Mouse (Mus musculus): ENCODE measurements around the gene Hyou1. TPM values are rescaled to one million over a fixed set of nuclear protein-coding genes. Genes with fewer than 3 reads are reported as not detected.

Hyou1 gene
- total RNA-seq, 2 experiments from 2014 or later, result 182 to 214 TPM

Small RNAs within 50 kb of the gene (microRNA-seq; reads per million reads assigned to microRNA genes)
- gene Gm44335 (ENCODE audit: borderline number of aligned reads in 2 of 2) (0 to 0.61 reads per million in 2 experiments), gene Mir7085 (ENCODE audit: borderline number of aligned reads in 2 of 2) (1.4 to 1.8 reads per million in 2 experiments)

Other genes starting within 250 kb of the Hyou1 start
- gene Mcam, start 245.0 kb upstream of the Hyou1 start, total RNA-seq (2021), result 10 to 100 TPM; 24.2 to 90.7 TPM
- 10 to 100 TPM; 27.9 to 37.1 TPM for gene Cbl, start 145.4 kb upstream of the Hyou1 start, total RNA-seq (2021)
- 1 to 10 TPM; 2.8 to 5.3 TPM for gene Ccdc153, start 138.8 kb upstream of the Hyou1 start, total RNA-seq (2021)
- not detected for gene Pdzd3, start 128.0 kb upstream of the Hyou1 start, total RNA-seq (2021)
- gene Nlrx1, start 110.9 kb upstream of the Hyou1 start, total RNA-seq (2021), result 10 to 100 TPM; 14.0 to 17.1 TPM
- 10 to 100 TPM; 16.1 to 30.7 TPM for gene Abcg4, start 90.9 kb upstream of the Hyou1 start, total RNA-seq (2021)
- gene Hinfp, start 73.8 kb upstream of the Hyou1 start, total RNA-seq (2021), result 10 to 100 TPM; 18.3 to 22.6 TPM
- gene C2cd2l, start 59.2 kb upstream of the Hyou1 start, total RNA-seq (2021), result 10 to 100 TPM; 35.2 to 41.7 TPM
- gene Dpagt1, start 53.5 kb upstream of the Hyou1 start, total RNA-seq (2021), result 10 to 100 TPM; 21.7 to 30.9 TPM
- 10 to 100 TPM; 26.8 to 34.4 TPM for gene H2afx, start 44.8 kb upstream of the Hyou1 start, total RNA-seq (2021)
- 10 to 100 TPM; 52.3 to 87.5 TPM for gene Hmbs, start 35.3 kb upstream of the Hyou1 start, total RNA-seq (2021)
- gene Vps11, start 17.8 kb upstream of the Hyou1 start, total RNA-seq (2021), result 10 to 100 TPM; 52.5 to 70.4 TPM
- 10 to 100 TPM; 15.2 to 16.1 TPM for gene Slc37a4, start 17.4 kb downstream of the Hyou1 start, total RNA-seq (2021)
- 1,000 to 10,000 TPM; 1,079 to 1,172 TPM for gene Rps25, start 27.6 kb downstream of the Hyou1 start, total RNA-seq (2021)
- 100 to 1,000 TPM in 1 of 2 experiments, 10 to 100 TPM in 1; 90.8 to 109 TPM for gene Trappc4, start 28.1 kb downstream of the Hyou1 start, total RNA-seq (2021)
- 10 to 100 TPM; 22.4 to 26.1 TPM for gene Ccdc84, start 39.1 kb downstream of the Hyou1 start, total RNA-seq (2021)
- not detected for gene Foxr1, start 61.6 kb downstream of the Hyou1 start, total RNA-seq (2021)
- not detected for gene Upk2, start 75.5 kb downstream of the Hyou1 start, total RNA-seq (2021)
- gene Bcl9l, start 103.3 kb downstream of the Hyou1 start, total RNA-seq (2021), result 10 to 100 TPM; 41.3 to 46.6 TPM
- gene Cxcr5, start 182.4 kb downstream of the Hyou1 start, total RNA-seq (2021), result under 1 TPM; 0.16 to 0.40 TPM
- 100 to 1,000 TPM; 113 to 140 TPM for gene Ddx6, start 225.4 kb downstream of the Hyou1 start, total RNA-seq (2021)